Mouse (Mus musculus): ENCODE data around the gene Aak1. TPM values are rescaled to one million over a fixed set of nuclear protein-coding genes. Genes with fewer than 3 reads are reported as not detected.

Gene Aak1
- polyA plus RNA-seq, 1 experiment = 152 TPM

- Histone ChIP-seq H3K27me3 (ENCODE audit: control insufficient read depth, insufficient read depth, low read length) (no peaks in the 10 kb centered on the region), H3K4me3 (replicated peaks; ENCODE audit: insufficient read depth, low read depth, low read length) (no peak overlapping the region), H3K4me1 (ENCODE audit: control insufficient read depth, insufficient read depth, low read length) (peaks cover 16% of the 10 kb centered on the region), H3K27ac (ENCODE audit: insufficient read depth, low read length) (no peak overlapping the region)
- TF ChIP-seq CTCF (IDR thresholded peaks at IDR 0.05; ENCODE audit: borderline replicate concordance, insufficient read depth, low read depth, low read length) = no peak
- TF ChIP-seq POLR2A (IDR thresholded peaks at IDR 0.05; ENCODE audit: borderline replicate concordance, insufficient read depth, low read length) = no peak
- WGBS = 20% methylated on average over 5 of the region's 5 CpGs
- peak; percentile 69 to 76 for DNase-seq
These were observed 147.5 kb downstream of the Aak1 start for GRCm38 (mm10) chr6:86996629-86997307.

- no peak overlapping the region for H3K27ac ChIP-seq (ENCODE audit: insufficient read depth, low read length)
- WGBS = 78% methylated on average over 6 of the region's 6 CpGs
- H3K27me3 ChIP-seq (ENCODE audit: control insufficient read depth, insufficient read depth, low read length) = no peaks in the 10 kb centered on the region
- no peak overlapping the region for H3K4me3 ChIP-seq (replicated peaks; ENCODE audit: insufficient read depth, low read depth, low read length)
- no peak for TF ChIP-seq POLR2A (IDR thresholded peaks at IDR 0.05; ENCODE audit: borderline replicate concordance, insufficient read depth, low read length)
- no peak for TF ChIP-seq CTCF (IDR thresholded peaks at IDR 0.05; ENCODE audit: borderline replicate concordance, insufficient read depth, low read depth, low read length)
- H3K4me1 ChIP-seq (ENCODE audit: control insufficient read depth, insufficient read depth, low read length) = peaks cover 17% of the 10 kb centered on the region
- no peak for DNase-seq
These were observed 148.0 kb downstream of the Aak1 start for GRCm38 (mm10) chr6:86997360-86997759.

GRCm38 (mm10) chr6:87001995-87002394 lies 152.7 kb downstream of the Aak1 start:
- H3K4me3 ChIP-seq (replicated peaks; ENCODE audit: insufficient read depth, low read depth, low read length) = no peak overlapping the region
- DNase-seq = no peak
- H3K27me3 ChIP-seq (ENCODE audit: control insufficient read depth, insufficient read depth, low read length) = no peaks in the 10 kb centered on the region
- 95% methylated on average over 6 of the region's 6 CpGs for WGBS
- H3K27ac ChIP-seq (ENCODE audit: insufficient read depth, low read length) = no peak overlapping the region
- TF ChIP-seq CTCF (IDR thresholded peaks at IDR 0.05; ENCODE audit: borderline replicate concordance, insufficient read depth, low read depth, low read length) (no peak), POLR2A (IDR thresholded peaks at IDR 0.05; ENCODE audit: borderline replicate concordance, insufficient read depth, low read length) (no peak)
- H3K4me1 ChIP-seq (ENCODE audit: control insufficient read depth, insufficient read depth, low read length) = peaks cover 8% of the 10 kb centered on the region; the same call in 1 of the 2 replicates

- Histone ChIP-seq H3K27ac (ENCODE audit: insufficient read depth, low read length) (no peak overlapping the region), H3K4me1 (ENCODE audit: control insufficient read depth, insufficient read depth, low read length) (0 out of 2 replicates have a peak, but pooled peaks cover 5% of the 10 kb centered on the region), H3K4me3 (replicated peaks; ENCODE audit: insufficient read depth, low read depth, low read length) (no peak overlapping the region), H3K27me3 (ENCODE audit: control insufficient read depth, insufficient read depth, low read length) (no peaks in the 10 kb centered on the region)
- 9% methylated on average over 8 of the region's 8 CpGs for WGBS
- peak; percentile 68 to 78 for DNase-seq
- TF ChIP-seq POLR2A (IDR thresholded peaks at IDR 0.05; ENCODE audit: borderline replicate concordance, insufficient read depth, low read length) = no peak
- peak; percentile 71 for TF ChIP-seq CTCF (IDR thresholded peaks at IDR 0.05; ENCODE audit: borderline replicate concordance, insufficient read depth, low read depth, low read length)
These were observed 153.3 kb downstream of the Aak1 start for GRCm38 (mm10) chr6:87002521-87003055.

- H3K27ac ChIP-seq (ENCODE audit: insufficient read depth, low read length) = no peak overlapping the region
- H3K27me3 ChIP-seq (ENCODE audit: control insufficient read depth, insufficient read depth, low read length) = no peaks in the 10 kb centered on the region
- 48% methylated on average over 2 of the region's 2 CpGs for WGBS
- H3K4me1 ChIP-seq (ENCODE audit: control insufficient read depth, insufficient read depth, low read length) = 0 out of 2 replicates have a peak, but pooled peaks cover 5% of the 10 kb centered on the region
- DNase-seq = no peak
- no peak overlapping the region for H3K4me3 ChIP-seq (replicated peaks; ENCODE audit: insufficient read depth, low read depth, low read length)
- TF ChIP-seq POLR2A (IDR thresholded peaks at IDR 0.05; ENCODE audit: borderline replicate concordance, insufficient read depth, low read length) (no peak), CTCF (IDR thresholded peaks at IDR 0.05; ENCODE audit: borderline replicate concordance, insufficient read depth, low read depth, low read length) (no peak)
These were observed 154.8 kb downstream of the Aak1 start for GRCm38 (mm10) chr6:87004099-87004498.

GRCm38 (mm10) chr6:87005577-87005976 lies 156.3 kb downstream of the Aak1 start:
- DNase-seq = no peak

GRCm38 (mm10) chr6:87008887-87009286 lies 159.6 kb downstream of the Aak1 start, which contains the start of gene Nfu1:
Gene Nfu1, plus strand, starts transcription at chr6:87009236.
- Histone ChIP-seq H3K4me1 (ENCODE audit: control insufficient read depth, insufficient read depth, low read length) (peaks cover 3% of the 10 kb centered on the region; the same call in 1 of the 2 replicates), H3K27ac (ENCODE audit: insufficient read depth, low read length) (peak within 1 kb of the TSS; percentile 64), H3K4me3 (replicated peaks; ENCODE audit: insufficient read depth, low read depth, low read length) (peak within 1 kb of the TSS; percentile 74), H3K27me3 (ENCODE audit: control insufficient read depth, insufficient read depth, low read length) (no peaks in the 10 kb centered on the region)
- no peak for DNase-seq
- 84% methylated on average over 6 of the region's 6 CpGs for WGBS
- TF ChIP-seq CTCF (IDR thresholded peaks at IDR 0.05; ENCODE audit: borderline replicate concordance, insufficient read depth, low read depth, low read length) = no peak
- TF ChIP-seq POLR2A (IDR thresholded peaks at IDR 0.05; ENCODE audit: borderline replicate concordance, insufficient read depth, low read length) = no peak

More at GRCm38 (mm10) chr6:87005577-87005976, 156.3 kb downstream of the Aak1 start:
- Histone ChIP-seq H3K4me1 (ENCODE audit: control insufficient read depth, insufficient read depth, low read length) (peaks cover 5% of the 10 kb centered on the region; the same call in 1 of the 2 replicates), H3K27ac (ENCODE audit: insufficient read depth, low read length) (no peak overlapping the region), H3K27me3 (ENCODE audit: control insufficient read depth, insufficient read depth, low read length) (no peaks in the 10 kb centered on the region), H3K4me3 (replicated peaks; ENCODE audit: insufficient read depth, low read depth, low read length) (no peak overlapping the region)
- no peak for TF ChIP-seq POLR2A (IDR thresholded peaks at IDR 0.05; ENCODE audit: borderline replicate concordance, insufficient read depth, low read length)
- no peak for TF ChIP-seq CTCF (IDR thresholded peaks at IDR 0.05; ENCODE audit: borderline replicate concordance, insufficient read depth, low read depth, low read length)

Measured in cerebellum, adult 2 months (tissue).